ENCODE assay signal across 26 mouse cellular contexts in genomic region chr2:134827778-134828487, GRCm38 (mm10). TPM values are rescaled to one million over a fixed set of nuclear protein-coding genes. Genes with fewer than 3 reads are reported as not detected.
A peak's percentile ranks its signal among the peaks of the same experiment; 100 is the strongest.
DNase-seq lines count a peak whose midpoint lies in the region; ATAC-seq and TF ChIP-seq lines count a peak whose summit lies in the region.
"Had no signal": no experiment of that assay in that cellular context is flagged by ENCODE, and none has a peak within 500 bp of the region (broad histone marks: within the 10 kb centered on the region; RNA-seq: fewer than 3 reads in every experiment).

No protein-coding gene starts in this region.

- no peak overlapping the region for H3K4me2 ChIP-seq in forebrain, embryonic 12.5 days
- no peak overlapping the region for H3K4me2 ChIP-seq in forebrain, postnatal 0 days (ENCODE audit: low read depth)
- H3K4me2 ChIP-seq in kidney, embryonic 16.5 days (replicated peaks; ENCODE audit: low read depth, low read length), result no peak overlapping the region
- no peak overlapping the region for H3K4me2 ChIP-seq in forebrain, embryonic 16.5 days (ENCODE audit: low read length)
- H3K4me2 ChIP-seq: heart, embryonic 13.5 days; limb, embryonic 13.5 days; liver, embryonic 13.5 days; lung, embryonic 14.5 days had no signal

- no peaks in the 10 kb centered on the region for H3K9me3 ChIP-seq in forebrain, embryonic 12.5 days
- no peaks in the 10 kb centered on the region for H3K9me3 ChIP-seq in forebrain, postnatal 0 days (ENCODE audit: low read length)
- no peaks in the 10 kb centered on the region for H3K9me3 ChIP-seq in kidney, embryonic 16.5 days (ENCODE audit: low read length)
- no peaks in the 10 kb centered on the region for H3K9me3 ChIP-seq in forebrain, embryonic 16.5 days (ENCODE audit: control insufficient read depth, low read length)
- H3K9me3 ChIP-seq: G1E; heart, embryonic 13.5 days; limb, embryonic 13.5 days; liver, embryonic 13.5 days had no signal

- DNase-seq in forebrain, postnatal 0 days, result no peak
- DNase-seq in kidney, postnatal 14 days, result peak; percentile 44
- peak; percentile 70 for DNase-seq in brain, embryonic 14.5 days (ENCODE audit: low read depth)
- DNase-seq in spleen, postnatal 10 days (ENCODE audit: low spot score in 2 of 2), result no peak
- no peak for DNase-seq in gastrocnemius, postnatal 25 days
- DNase-seq: adrenal gland, adult 8-10 months; cerebellum, adult 8-10 months; cerebellum, postnatal 25 days; heart, postnatal 10 days; liver, embryonic 13.5 days; lung, embryonic 14.5 days; lung, postnatal 14 days; midbrain, embryonic 14.5 days; right cerebral cortex, adult 18-20 months; spleen, adult 18-20 months; thymus, adult 18-20 months; thymus, postnatal 25 days had no signal

- no peak overlapping the region for H3K4me3 ChIP-seq in forebrain, embryonic 12.5 days (replicated peaks)
- H3K4me3 ChIP-seq in forebrain, postnatal 0 days (ENCODE audit: low read depth, low read length), result no peak overlapping the region
- no peak overlapping the region for H3K4me3 ChIP-seq in kidney, embryonic 16.5 days (ENCODE audit: low read length)
- H3K4me3 ChIP-seq in forebrain, embryonic 16.5 days (replicated peaks; ENCODE audit: low read length), result no peak overlapping the region
- H3K4me3 ChIP-seq: heart, embryonic 13.5 days; layer of hippocampus, adult 2 months; limb, embryonic 13.5 days; liver, embryonic 13.5 days had no signal

- H3K27me3 ChIP-seq in forebrain, embryonic 12.5 days, result no peaks in the 10 kb centered on the region
- no peaks in the 10 kb centered on the region for H3K27me3 ChIP-seq in forebrain, postnatal 0 days (ENCODE audit: insufficient read depth, low read length)
- no peaks in the 10 kb centered on the region for H3K27me3 ChIP-seq in kidney, embryonic 16.5 days (ENCODE audit: insufficient read depth, low read length)
- no peaks in the 10 kb centered on the region for H3K27me3 ChIP-seq in forebrain, embryonic 16.5 days (replicated peaks; ENCODE audit: control insufficient read depth, insufficient read depth, low read length)
- H3K27me3 ChIP-seq: heart, embryonic 13.5 days; limb, embryonic 13.5 days; liver, embryonic 13.5 days had no signal

- no peaks in the 10 kb centered on the region for H3K36me3 ChIP-seq in forebrain, embryonic 12.5 days (replicated peaks)
- no peaks in the 10 kb centered on the region for H3K36me3 ChIP-seq in forebrain, postnatal 0 days (ENCODE audit: insufficient read depth)
- no peaks in the 10 kb centered on the region for H3K36me3 ChIP-seq in kidney, embryonic 16.5 days (ENCODE audit: insufficient read depth, low read length)
- no peaks in the 10 kb centered on the region for H3K36me3 ChIP-seq in forebrain, embryonic 16.5 days (ENCODE audit: control insufficient read depth, insufficient read depth)
- H3K36me3 ChIP-seq: G1E; heart, embryonic 13.5 days; limb, embryonic 13.5 days; liver, embryonic 13.5 days had no signal

- no peak for TF ChIP-seq CTCF in forebrain, postnatal 0 days (IDR thresholded peaks at IDR 0.05; ENCODE audit: low read depth)
- TF ChIP-seq CTCF in brain, embryonic 14.5 days (IDR thresholded peaks at IDR 0.05; ENCODE audit: borderline replicate concordance, extremely low read depth, insufficient read depth, insufficient read length), result no peak

- ATAC-seq in forebrain, embryonic 12.5 days (ENCODE audit: low FRiP score), result peak; percentile 69; the same call in 1 of the 2 replicates
- ATAC-seq in forebrain, postnatal 0 days, result no peak
- no peak for ATAC-seq in kidney, embryonic 16.5 days (ENCODE audit: low FRiP score, low TSS enrichment)
- peak; percentile 54 for ATAC-seq in forebrain, embryonic 16.5 days
- ATAC-seq: hindbrain, embryonic 16.5 days had no signal

- H3K9ac ChIP-seq in forebrain, embryonic 12.5 days, result no peak overlapping the region
- H3K9ac ChIP-seq in forebrain, postnatal 0 days, result no peak overlapping the region
- no peak overlapping the region for H3K9ac ChIP-seq in kidney, embryonic 16.5 days (replicated peaks; ENCODE audit: low read length)
- H3K9ac ChIP-seq in forebrain, embryonic 16.5 days (replicated peaks; ENCODE audit: low read depth, low read length), result no peak overlapping the region
- H3K9ac ChIP-seq: heart, embryonic 13.5 days; limb, embryonic 13.5 days; liver, embryonic 13.5 days; lung, embryonic 14.5 days had no signal

- no peak overlapping the region for H3K27ac ChIP-seq in forebrain, embryonic 12.5 days
- H3K27ac ChIP-seq in forebrain, postnatal 0 days (ENCODE audit: low read depth, low read length), result no peak overlapping the region
- no peak overlapping the region for H3K27ac ChIP-seq in kidney, embryonic 16.5 days (ENCODE audit: low read length)
- H3K27ac ChIP-seq in forebrain, embryonic 16.5 days (ENCODE audit: low read length), result no peak overlapping the region
- H3K27ac ChIP-seq: heart, embryonic 13.5 days; layer of hippocampus, adult 2 months; limb, embryonic 13.5 days; liver, embryonic 13.5 days; stomach, postnatal 0 days had no signal

- 50% methylated on average over 3 of the region's 3 CpGs for WGBS in forebrain, embryonic 12.5 days
- 37% methylated on average over 3 of the region's 3 CpGs for WGBS in forebrain, postnatal 0 days
- 73% methylated on average over 3 of the region's 3 CpGs for WGBS in kidney, embryonic 16.5 days
- 33% methylated on average over 3 of the region's 3 CpGs for WGBS in forebrain, embryonic 16.5 days

- peaks cover 11% of the 10 kb centered on the region for H3K4me1 ChIP-seq in forebrain, embryonic 12.5 days
- peaks cover 13% of the 10 kb centered on the region for H3K4me1 ChIP-seq in forebrain, postnatal 0 days (ENCODE audit: insufficient read depth)
- peaks cover 36% of the 10 kb centered on the region for H3K4me1 ChIP-seq in kidney, embryonic 16.5 days (ENCODE audit: insufficient read depth, low read length)
- H3K4me1 ChIP-seq in forebrain, embryonic 16.5 days (replicated peaks; ENCODE audit: control insufficient read depth, insufficient read depth, low read length), result peaks cover 17% of the 10 kb centered on the region
- H3K4me1 ChIP-seq: liver, embryonic 13.5 days had no signal

- no peak for TF ChIP-seq POLR2A in brain, embryonic 14.5 days (IDR thresholded peaks at IDR 0.05; ENCODE audit: borderline replicate concordance, extremely low read depth, insufficient read depth, insufficient read length, poor library complexity, severe bottlenecking)

RNA-seq across cellular contexts. Expression of gene Plcb1, which starts 42.1 kb away (rescaled TPM):
- 15.8 and 19.3 TPM in 2 replicates for polyA plus RNA-seq in forebrain, embryonic 12.5 days (2016; fragmentation: Nextera tagmentation; extraction: Ambion mirVana)
- 58.2 and 61.8 TPM in 2 replicates for total RNA-seq in forebrain, postnatal 0 days (2014; rRNA removed)
- 20.7 and 37.7 TPM in 2 replicates for polyA plus RNA-seq in forebrain, postnatal 0 days (2015; fragmentation: Nextera tagmentation; extraction: Ambion mirVana)
- 20.3 and 25.1 TPM in 2 replicates for polyA plus RNA-seq in kidney, embryonic 16.5 days (2015; fragmentation: Nextera tagmentation; extraction: Ambion mirVana)
- polyA plus RNA-seq in brain, embryonic 14.5 days (2012; rRNA removed), result 8.5 and 15.2 TPM in 2 replicates
- 43.9 and 49.4 TPM in 2 replicates for polyA plus RNA-seq in forebrain, embryonic 16.5 days (2015; fragmentation: Nextera tagmentation; extraction: Ambion mirVana)
- total RNA-seq in gastrocnemius, postnatal 25 days (2021), result 1 to 10 TPM; 1.5 to 1.8 TPM
- polyA plus RNA-seq: G1E had no signal

Comparison
In these comparisons a context has a peak if more than half of its experiments do, and no peak if none do; other contexts are left out.
1. ATAC-seq: peak in forebrain, embryonic 12.5 days (single experiment) and forebrain, embryonic 16.5 days (single experiment); none in forebrain, postnatal 0 days (single experiment) and kidney, embryonic 16.5 days (single experiment).
2. DNase-seq: peak in kidney, postnatal 14 days (single experiment) and brain, embryonic 14.5 days (single experiment); none in forebrain, postnatal 0 days (single experiment), spleen, postnatal 10 days (0 of 2) and gastrocnemius, postnatal 25 days (single experiment).